Mouse (Mus musculus): Measurements from ENCODE around the gene Ccdc81. TPM values are rescaled to one million over a fixed set of nuclear protein-coding genes. Genes with fewer than 3 reads are reported as not detected.

Gene Ccdc81
- polyA plus RNA-seq (2015; fragmentation: Nextera tagmentation; extraction: Ambion mirVana) = not detected in 2 replicates

DNA sequence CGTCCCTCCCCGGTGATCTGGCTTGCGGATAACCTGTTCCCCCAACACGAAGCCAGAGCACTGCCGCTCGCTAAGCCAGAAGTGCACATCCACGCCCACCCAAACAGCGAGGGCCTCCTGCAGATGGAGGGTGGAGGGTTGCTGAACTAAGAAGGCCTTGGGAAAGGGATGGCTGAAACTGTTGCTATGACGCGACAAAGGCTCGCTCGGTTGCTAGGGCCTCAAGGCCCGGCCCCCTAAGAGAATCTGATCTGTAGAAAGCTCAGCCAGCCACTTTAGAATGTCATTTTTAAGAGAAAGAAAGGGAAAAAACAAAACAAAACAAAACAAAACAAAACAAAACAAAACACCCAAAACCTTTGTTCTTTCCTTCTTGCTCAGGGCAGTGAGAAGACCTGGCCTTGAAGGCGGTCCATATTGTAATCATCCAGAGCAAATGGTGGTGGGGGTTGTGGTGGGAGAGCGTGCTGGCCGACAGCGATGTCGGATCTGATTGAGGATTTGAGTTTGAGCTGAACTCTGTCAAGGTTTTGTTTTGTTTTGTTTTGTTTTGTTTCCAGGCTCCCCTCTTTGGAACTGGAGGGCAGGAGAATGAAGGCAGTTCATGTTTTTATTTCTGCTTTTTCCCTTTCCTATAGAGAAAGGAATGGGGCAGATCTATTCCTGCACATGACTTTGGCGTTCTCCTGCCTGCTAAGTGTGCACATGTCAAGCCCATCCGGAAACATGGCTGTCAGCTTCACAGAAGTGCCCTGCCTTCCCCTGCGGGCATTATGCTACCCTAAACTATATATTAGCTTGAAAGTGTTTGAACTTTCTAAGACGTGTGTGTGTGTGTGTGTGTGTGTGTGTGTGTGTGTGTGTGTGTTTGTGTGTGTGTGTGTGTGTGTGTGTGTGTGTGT, at the start of gene Ccdc81:
Gene Ccdc81 (minus strand): TSS at position 188 of the 902 bp plus-strand sequence.
- Histone ChIP-seq H3K9ac (no peak within 1 kb of the TSS), H3K4me1 (replicated peaks) (no peaks in the 10 kb centered on the region; the same call in 1 of the 2 replicates), H3K4me3 (replicated peaks) (no peak within 1 kb of the TSS), H3K9me3 (no peaks in the 10 kb centered on the region), H3K27ac (no peak within 1 kb of the TSS), H3K36me3 (no peaks in the 10 kb centered on the region), H3K4me2 (replicated peaks) (peak within 1 kb of the TSS; percentile 41), H3K27me3 (replicated peaks) (no peaks in the 10 kb centered on the region)
- ATAC-seq = peak; percentile 70; the same call in 1 of the 2 replicates
- WGBS = 41% methylated on average over 22 of the region's 22 CpGs

DNA sequence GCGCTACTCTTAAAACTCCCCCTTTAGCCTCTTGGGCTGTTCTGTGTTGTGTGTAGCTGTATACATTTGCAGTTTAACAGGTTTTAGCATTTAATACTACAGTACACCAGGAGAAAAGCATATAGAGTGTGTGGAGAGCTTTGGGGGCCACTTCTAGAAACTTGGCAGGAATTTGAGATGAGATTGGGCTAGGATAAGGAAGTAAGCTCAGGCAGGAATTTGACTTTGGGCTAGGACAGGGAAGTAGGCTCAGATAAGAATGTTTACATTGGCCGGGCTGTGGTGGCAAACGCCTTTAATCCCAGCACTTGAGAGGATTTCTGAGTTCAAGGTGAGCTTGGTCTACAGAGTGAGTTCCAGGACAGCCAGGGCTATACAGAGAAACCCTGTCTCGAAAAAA, 46.0 kb upstream of the Ccdc81 start:
- no peaks in the 10 kb centered on the region for H3K27me3 ChIP-seq (replicated peaks)
- H3K9ac ChIP-seq = no peak overlapping the region
- no peak for ATAC-seq
- H3K4me1 ChIP-seq (replicated peaks) = no peaks in the 10 kb centered on the region
- no peak overlapping the region for H3K27ac ChIP-seq
- 54% methylated on average over 4 of the region's 4 CpGs for WGBS
- no peak overlapping the region for H3K4me3 ChIP-seq (replicated peaks)
- no peaks in the 10 kb centered on the region for H3K36me3 ChIP-seq
- no peaks in the 10 kb centered on the region for H3K9me3 ChIP-seq
- H3K4me2 ChIP-seq (replicated peaks) = no peak overlapping the region

DNA sequence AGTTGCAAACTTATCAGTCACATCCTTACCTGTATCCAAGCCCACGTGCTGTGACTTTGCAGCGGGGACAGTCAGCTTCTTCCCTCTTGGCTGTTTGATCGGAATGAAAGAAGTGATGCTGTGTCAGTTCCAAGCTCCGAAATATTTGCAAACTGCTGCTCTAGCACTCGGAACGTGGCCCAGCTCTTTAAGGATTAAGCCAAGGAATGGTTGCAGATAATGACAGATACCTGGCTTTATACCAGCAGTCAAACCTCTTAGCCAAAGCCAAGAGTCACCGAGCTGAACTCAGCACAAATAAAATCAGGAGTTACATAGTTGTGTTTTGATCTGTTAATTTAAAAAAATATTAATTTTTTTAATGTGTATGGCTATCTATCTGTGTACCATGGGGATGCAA, 44.6 kb upstream of the Ccdc81 start:
- WGBS = 83% methylated on average over 7 of the region's 7 CpGs
- H3K4me1 ChIP-seq (replicated peaks) = no peaks in the 10 kb centered on the region
- ATAC-seq = no peak
- H3K27ac ChIP-seq = no peak overlapping the region
- no peaks in the 10 kb centered on the region for H3K9me3 ChIP-seq
- no peak overlapping the region for H3K4me2 ChIP-seq (replicated peaks)
- no peaks in the 10 kb centered on the region for H3K36me3 ChIP-seq
- H3K9ac ChIP-seq = no peak overlapping the region
- H3K27me3 ChIP-seq (replicated peaks) = no peaks in the 10 kb centered on the region
- H3K4me3 ChIP-seq (replicated peaks) = no peak overlapping the region

DNA sequence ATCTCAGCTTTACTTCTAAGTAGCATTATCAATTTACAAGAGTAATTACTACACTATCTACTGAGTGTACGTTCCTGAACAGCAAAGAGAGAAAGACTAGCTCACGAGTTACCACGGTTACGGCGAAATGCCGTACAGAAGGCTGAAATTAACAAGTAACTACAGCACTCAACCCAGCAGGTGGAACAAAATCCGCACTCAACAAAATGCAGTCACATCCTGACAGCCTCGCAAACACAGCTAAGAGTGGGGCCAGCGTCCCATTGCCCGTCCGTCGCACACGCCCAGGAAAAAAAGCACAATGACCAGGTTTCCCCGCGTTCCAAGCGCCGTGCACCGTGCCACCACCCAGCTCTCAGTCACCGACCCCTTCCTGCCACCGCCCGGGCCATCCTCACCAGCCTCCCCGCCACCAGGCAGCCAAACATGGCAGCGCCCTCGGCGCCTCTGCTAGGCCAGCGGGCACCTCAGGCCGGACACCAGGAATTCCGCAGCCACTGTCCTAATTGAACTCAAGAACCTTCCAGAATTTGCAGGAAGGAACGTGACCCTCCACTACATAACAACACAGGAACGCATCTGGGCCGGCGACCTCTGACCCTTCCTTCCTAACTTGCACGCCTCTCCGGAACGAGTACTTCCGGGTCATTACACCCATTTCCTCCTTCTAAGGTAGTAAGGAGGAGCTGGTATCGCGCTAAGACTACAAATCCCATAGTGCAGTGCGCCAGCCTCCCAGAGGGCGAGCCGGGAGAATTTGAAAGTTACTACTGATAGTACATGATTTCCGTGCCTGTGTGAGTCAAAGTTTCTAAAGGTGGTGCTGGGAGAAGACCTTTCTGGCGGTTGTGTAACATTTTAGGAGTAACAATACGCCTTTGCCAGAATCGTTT, 37.4 kb upstream of the Ccdc81 start, which contains the start of gene Hikeshi:
Gene Hikeshi (minus strand): TSS at position 634 of the 893 bp plus-strand sequence.
- H3K36me3 ChIP-seq = no peaks in the 10 kb centered on the region
- ATAC-seq = peak; percentile 100

DNA sequence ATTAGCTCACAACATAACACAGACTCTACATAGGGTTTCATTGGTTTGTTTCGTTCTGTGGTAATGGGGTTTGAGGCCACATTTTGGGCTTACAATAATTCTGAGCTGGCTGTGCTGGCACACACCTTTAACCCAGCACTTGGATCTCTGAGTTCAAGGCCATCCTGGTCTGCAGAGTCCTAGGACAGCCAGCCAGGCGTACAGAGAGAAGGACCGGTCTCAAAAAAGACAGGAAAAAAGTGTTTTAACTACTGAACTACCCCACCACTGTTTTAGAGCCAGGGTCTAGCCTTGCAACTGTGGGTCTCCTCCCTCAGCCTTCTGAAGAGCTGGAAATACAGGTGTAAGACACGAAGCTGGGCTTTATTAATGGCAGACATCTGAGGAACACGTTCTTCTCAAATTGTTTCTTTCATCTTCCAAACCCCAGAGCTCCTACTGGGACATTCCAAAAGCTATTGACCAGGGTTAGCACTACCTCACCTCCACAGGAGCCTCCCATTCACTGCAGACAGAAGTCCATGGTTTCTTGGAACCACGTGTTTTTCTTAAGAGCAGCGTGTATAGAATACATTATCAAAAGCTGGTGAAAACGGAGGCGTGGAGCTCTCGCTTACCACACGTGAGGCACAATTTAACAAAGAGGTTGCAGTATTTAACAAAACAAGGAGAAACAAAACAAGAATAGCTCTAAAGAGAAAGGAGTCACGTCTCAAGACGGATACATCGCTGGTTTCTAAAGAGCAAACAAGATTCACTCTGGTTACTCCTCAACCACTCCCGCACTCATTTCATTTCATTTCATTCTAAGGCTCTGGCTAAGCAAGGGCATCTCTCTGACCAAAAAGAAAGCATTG, 36.3 kb upstream of the Ccdc81 start:
- no peak overlapping the region for H3K27ac ChIP-seq
- no peaks in the 10 kb centered on the region for H3K36me3 ChIP-seq
- H3K9me3 ChIP-seq = no peaks in the 10 kb centered on the region
- WGBS = 50% methylated on average over 15 of the region's 15 CpGs
- H3K4me2 ChIP-seq (replicated peaks) = peak overlapping the region; percentile 62
- 0 out of 2 replicates have a peak, but pooled peaks cover 5% of the 10 kb centered on the region for H3K4me1 ChIP-seq (replicated peaks)
- peak overlapping the region; percentile 93 for H3K4me3 ChIP-seq (replicated peaks)
- no peak for ATAC-seq
- no peaks in the 10 kb centered on the region for H3K27me3 ChIP-seq (replicated peaks)
- peak overlapping the region; percentile 83 for H3K9ac ChIP-seq

More for the DNA sequence above, 37.4 kb upstream of the Ccdc81 start, which contains the start of gene Hikeshi:
- Histone ChIP-seq H3K9ac (peak within 1 kb of the TSS; percentile 83), H3K27ac (peak within 1 kb of the TSS; percentile 75), H3K4me1 (replicated peaks) (0 out of 2 replicates have a peak, but pooled peaks cover 5% of the 10 kb centered on the region), H3K27me3 (replicated peaks) (no peaks in the 10 kb centered on the region), H3K9me3 (no peaks in the 10 kb centered on the region), H3K4me3 (replicated peaks) (peak within 1 kb of the TSS; percentile 93), H3K4me2 (replicated peaks) (peak within 1 kb of the TSS; percentile 62)
- WGBS = under 1% methylated on average over 45 of the region's 45 CpGs

DNA sequence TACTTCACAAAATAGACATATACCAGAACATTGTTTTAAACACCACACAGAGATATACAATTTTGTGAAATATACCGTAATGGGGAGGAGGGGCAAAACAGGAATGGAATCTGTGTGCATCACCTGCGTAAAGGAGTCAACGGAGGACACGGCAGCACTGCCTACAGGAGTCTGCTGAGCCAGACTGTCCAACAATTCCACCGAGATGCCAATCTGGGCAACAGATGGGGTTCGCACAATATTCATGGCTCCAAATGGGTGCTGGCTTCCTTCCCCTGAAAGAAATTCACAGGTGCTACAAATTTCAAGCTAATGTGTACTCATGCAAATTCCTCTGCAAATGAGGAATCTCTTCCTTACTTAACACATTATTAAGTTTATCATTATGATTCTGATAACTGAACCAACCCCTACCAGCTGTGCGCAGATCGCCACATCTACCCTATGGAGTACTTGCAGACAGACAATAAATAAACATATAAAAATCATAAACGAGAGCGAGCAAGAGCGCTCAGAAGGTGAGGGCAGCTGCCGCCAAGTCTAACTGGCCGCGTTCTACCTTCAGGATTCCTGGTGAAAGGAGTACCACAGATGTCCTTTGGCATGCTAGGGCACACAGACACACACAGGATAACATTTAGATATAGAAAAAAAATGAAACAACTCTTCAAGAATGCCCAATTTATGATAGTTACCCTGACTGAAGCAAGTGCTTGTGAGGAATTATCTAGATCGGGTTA, 20.2 kb upstream of the Ccdc81 start:
- Histone ChIP-seq H3K4me2 (replicated peaks) (no peak overlapping the region), H3K4me3 (replicated peaks) (no peak overlapping the region), H3K9ac (no peak overlapping the region), H3K4me1 (replicated peaks) (no peaks in the 10 kb centered on the region), H3K9me3 (no peaks in the 10 kb centered on the region), H3K36me3 (0 out of 2 replicates have a peak, but pooled peaks cover 4% of the 10 kb centered on the region), H3K27me3 (replicated peaks) (no peaks in the 10 kb centered on the region), H3K27ac (no peak overlapping the region)
- 97% methylated on average over 15 of the region's 15 CpGs for WGBS
- no peak for ATAC-seq

DNA sequence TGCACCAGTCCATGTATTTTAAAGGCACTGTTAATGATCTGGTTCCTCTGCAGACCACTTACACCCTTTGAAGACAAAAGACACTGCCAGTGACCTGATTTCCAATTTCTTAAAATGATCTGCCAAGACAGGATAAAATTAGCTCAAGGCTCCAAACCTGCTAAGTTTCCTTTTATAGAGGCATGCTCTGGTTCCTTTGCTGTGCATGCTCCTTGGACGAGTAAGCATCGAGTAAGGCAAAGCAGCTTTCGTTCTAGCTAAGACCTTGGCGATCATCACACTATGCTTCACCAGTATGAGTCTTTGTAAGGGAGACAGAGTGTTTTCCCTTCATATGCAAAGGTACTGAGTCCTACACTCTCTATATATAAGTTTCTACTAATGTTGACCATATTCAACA, 14.3 kb upstream of the Ccdc81 start:
- ATAC-seq = no peak
- H3K4me2 ChIP-seq (replicated peaks) = no peak overlapping the region
- 92% methylated on average over 4 of the region's 4 CpGs for WGBS
- H3K27me3 ChIP-seq (replicated peaks) = no peaks in the 10 kb centered on the region
- H3K36me3 ChIP-seq = 0 out of 2 replicates have a peak, but pooled peaks cover 2% of the 10 kb centered on the region
- no peak overlapping the region for H3K4me3 ChIP-seq (replicated peaks)
- H3K9me3 ChIP-seq = no peaks in the 10 kb centered on the region
- no peak overlapping the region for H3K9ac ChIP-seq
- no peak overlapping the region for H3K27ac ChIP-seq
- no peaks in the 10 kb centered on the region for H3K4me1 ChIP-seq (replicated peaks)

DNA sequence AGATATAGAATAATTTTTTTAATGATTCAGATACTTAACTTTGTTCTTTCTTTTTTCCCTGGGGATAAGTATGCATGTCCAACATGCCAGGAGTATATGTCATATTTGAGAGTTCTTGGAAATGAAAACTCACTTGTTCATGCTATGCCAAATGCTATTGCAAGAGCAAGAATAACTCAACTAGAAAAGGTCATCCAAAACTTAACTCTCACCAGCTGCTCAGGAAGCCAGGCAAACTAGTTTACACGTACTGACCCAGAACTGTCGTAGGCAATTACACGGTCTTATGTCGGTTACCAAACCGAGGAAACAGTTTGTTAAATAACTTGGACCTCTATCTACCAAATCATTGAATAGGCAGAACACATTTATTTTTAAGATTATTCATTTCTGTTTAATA, 13.3 kb upstream of the Ccdc81 start:
- Histone ChIP-seq H3K9ac (no peak overlapping the region), H3K9me3 (no peaks in the 10 kb centered on the region), H3K4me1 (replicated peaks) (no peaks in the 10 kb centered on the region), H3K27me3 (replicated peaks) (no peaks in the 10 kb centered on the region), H3K27ac (no peak overlapping the region), H3K4me3 (replicated peaks) (no peak overlapping the region), H3K36me3 (0 out of 2 replicates have a peak, but pooled peaks cover 2% of the 10 kb centered on the region), H3K4me2 (replicated peaks) (no peak overlapping the region)
- no peak for ATAC-seq
- 90% methylated on average over 5 of the region's 5 CpGs for WGBS

DNA sequence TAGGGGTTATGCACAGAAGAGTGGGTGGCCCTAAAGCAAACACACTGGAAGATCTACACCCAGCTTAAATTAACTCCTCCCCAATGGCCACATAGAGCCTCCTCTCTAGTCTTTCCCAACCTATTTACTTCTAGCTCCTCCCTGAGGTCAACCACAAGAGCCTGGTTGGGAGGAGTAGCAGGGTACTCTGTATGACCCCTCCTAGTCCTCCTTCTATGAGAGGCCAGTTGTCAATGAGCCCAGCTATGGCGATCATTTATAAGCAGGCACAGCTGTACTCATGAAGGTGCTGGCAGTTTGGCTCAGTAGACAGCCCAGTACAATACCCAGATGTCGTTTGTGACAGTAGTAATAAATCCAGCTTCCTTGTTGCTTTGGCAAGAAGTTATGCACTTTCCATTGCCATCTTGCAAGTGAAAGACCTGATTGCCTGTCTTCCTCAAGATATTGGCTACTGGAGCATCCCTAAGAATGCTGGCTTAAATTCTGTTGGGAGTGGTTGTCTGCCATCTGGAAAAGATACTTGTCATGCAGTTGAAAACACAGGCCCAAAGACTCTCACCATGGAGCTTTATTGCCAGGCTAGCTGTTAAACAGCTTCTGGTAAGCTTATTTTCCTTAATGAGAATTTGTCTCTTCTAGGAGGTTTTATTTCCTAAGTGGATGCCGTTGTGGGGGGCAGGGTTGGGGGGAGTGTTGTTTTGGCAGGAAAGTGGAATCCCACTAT, 10.2 kb upstream of the Ccdc81 start:
- H3K9ac ChIP-seq = no peak overlapping the region
- no peak overlapping the region for H3K4me3 ChIP-seq (replicated peaks)
- no peak for ATAC-seq
- no peak overlapping the region for H3K27ac ChIP-seq
- WGBS = 80% methylated on average over 3 of the region's 3 CpGs
- H3K4me1 ChIP-seq (replicated peaks) = no peaks in the 10 kb centered on the region
- H3K4me2 ChIP-seq (replicated peaks) = no peak overlapping the region
- 0 out of 2 replicates have a peak, but pooled peaks cover 2% of the 10 kb centered on the region for H3K36me3 ChIP-seq
- H3K27me3 ChIP-seq (replicated peaks) = no peaks in the 10 kb centered on the region
- H3K9me3 ChIP-seq = no peaks in the 10 kb centered on the region

DNA sequence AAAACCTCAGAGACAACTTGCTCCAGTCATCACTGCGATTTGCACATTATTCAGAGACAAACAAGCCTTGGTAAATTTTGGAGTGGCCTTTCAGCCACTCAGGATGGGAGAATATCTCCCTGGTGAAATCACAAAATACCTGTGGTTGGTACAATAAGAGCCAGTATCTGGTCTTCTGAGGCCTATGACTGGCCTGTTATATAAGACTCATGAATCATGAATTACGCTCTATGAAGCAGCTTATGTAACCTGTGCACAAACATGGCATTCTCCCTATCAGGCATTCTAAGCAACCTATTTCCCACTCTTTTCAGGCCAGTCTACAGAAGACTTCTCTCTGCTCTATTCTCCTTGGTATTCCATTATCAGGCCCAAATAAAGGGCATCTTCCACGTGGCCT, 8.9 kb upstream of the Ccdc81 start:
- Histone ChIP-seq H3K4me1 (replicated peaks) (no peaks in the 10 kb centered on the region; the same call in 1 of the 2 replicates), H3K36me3 (0 out of 2 replicates have a peak, but pooled peaks cover 2% of the 10 kb centered on the region), H3K4me3 (replicated peaks) (no peak overlapping the region), H3K4me2 (replicated peaks) (no peak overlapping the region), H3K27ac (no peak overlapping the region), H3K9ac (no peak overlapping the region), H3K27me3 (replicated peaks) (no peaks in the 10 kb centered on the region), H3K9me3 (no peaks in the 10 kb centered on the region)
- WGBS = 85% methylated on average over 3 of the region's 3 CpGs
- no peak for ATAC-seq

Data from intestine, embryonic 15.5 days (tissue).